Mouse (Mus musculus) induced T-regulatory cell, adult 2 months (primary cell): Measurements from ENCODE around the gene Dcst2.

ENCODE experiments used
- DNase-seq: peaks from one replicate; pipeline ENCODE4 v3.0.0-alpha.2; 2012; ENCODE audit warnings: low read depth

Dcst2 gene

DNA sequence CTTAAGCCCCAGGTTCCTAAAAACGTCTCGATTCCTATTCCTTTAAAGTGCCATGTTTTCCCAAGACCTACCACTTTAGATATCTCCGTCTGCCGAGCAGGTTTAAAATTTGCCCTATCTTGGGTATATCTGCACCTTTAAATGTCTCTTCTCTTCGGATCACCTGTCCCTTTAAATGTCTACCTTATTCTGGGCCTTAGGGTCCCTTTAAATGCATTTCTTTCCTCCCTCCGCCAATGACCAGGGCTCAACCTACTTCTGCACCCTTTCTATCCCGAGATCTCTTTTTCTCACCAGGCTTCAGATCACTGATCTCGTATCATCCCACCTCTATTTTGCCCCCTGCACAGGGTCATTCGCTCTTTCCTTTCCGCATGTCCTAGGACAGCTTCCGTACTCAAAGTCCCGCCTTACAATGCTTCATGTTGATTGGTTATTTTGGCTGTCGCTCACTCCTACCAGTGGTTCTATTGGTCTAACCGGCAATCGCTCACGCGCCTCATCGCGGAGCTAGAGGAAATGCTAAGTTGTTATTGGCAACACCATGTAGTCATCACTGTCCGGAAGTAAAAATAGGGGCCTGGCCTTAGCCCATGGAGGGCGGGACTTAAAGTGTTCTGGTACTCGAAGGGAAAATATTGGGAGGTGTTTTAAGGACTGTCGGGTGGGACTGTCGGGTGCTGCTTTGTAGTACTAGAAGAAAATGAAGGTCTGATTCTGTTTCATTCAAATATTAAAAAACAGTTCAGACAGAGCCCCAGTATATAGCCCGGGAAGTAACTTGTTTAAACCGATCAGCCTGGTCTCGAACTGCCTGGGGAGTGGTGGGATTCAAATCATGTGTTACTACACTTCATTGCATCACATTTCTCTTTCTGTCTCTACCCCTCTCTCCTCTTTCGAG is 50.0 kb downstream of the Dcst2 start, which contains the start of gene Flad1:
Gene Flad1, minus strand, starts transcription at position 381 of the 904 bp plus-strand sequence.
- DNase-seq: peak; percentile 100

DNA sequence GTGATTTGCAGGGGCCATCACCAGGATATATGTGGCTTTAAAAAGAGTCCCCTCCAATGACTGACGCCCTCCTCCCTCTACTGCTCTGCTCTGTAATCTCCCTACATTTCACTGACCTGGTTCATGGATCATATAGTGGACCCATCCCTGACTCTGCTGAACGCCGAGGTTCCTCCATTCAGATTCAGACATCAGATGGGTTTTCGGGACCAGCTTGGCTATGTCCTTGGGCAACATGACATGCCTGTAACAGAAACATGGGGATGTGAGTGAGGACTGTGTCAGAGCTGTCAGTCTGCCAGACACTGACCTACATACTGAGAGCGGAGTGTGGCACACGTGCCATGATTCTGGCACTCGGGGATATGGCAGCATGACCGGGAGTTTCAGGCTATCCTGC is 54.4 kb downstream of the Dcst2 start:
- no peak for DNase-seq

DNA sequence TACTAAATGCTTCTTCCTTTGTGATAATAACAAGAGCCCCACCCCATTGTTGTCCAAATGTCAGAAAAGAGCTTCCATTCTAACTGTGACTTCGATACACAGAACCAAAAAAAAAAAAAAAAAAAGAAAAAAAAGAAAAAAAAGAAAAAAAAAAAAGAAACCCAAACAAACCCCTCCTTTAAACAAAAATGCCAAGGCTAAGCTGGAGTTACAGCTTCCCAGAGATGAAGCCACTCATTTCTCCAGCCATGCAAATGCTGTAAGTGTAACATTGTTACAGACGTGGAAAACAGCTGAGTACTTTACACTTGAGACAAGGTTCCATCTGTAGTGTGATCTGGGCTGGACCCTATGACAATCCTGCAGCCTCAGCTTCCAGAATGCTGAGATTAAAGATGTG is 55.4 kb downstream of the Dcst2 start:
- no peak for DNase-seq

DNA sequence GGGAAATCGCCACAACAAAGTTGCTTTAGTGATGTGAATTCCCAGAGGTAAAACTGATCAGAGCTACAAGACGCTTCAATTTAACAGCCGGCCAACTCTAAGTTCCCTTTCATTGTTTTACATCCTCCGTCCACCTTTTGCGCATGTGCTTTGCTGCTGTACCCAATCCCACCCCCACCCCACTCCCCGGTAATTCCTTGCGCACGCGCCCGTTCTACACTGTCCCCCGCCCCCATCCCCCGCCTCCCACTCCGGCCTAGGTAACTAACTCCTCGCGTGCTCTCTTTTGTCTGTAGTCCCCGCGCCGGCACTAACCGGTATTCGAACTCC is 56.0 kb downstream of the Dcst2 start:
- DNase-seq: no peak

DNA sequence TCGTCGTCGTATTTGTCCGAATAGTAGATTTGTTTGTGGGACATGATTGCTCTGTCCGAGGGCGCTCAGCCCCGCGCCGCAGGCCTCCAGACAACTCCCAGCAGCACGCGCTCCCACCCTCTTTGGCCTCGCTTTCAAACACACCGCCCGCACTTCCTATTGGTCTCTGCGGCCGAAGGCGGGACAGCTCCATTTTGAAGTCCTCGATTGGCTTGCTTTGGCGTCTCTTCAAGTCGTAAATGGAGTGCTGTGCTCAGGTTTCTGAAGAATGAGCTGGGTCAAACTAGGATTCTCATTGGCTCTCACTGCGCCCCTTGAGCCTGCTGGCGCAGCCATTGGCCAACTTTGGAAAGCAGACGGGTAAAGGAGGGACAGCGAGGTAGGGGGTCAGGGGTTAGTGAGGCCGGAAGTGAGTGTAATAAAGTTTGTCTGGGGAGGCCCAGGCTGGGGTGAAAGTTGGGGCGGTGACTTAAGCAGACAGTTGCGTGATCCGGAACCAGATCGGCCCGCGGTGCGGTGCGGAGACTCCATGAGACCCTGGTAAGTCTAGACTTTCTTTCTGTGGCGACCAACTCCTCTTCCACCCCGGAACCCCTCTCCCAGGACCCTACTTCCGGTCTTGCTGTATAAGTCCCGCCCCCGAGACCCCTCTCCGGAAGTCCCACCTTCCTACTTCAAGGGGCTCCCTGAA is 56.5 kb downstream of the Dcst2 start, which contains the start of the genes Cks1b and Shc1:
Gene Cks1b, minus strand, starts transcription at position 214 of the 691 bp plus-strand sequence.
Gene Shc1, plus strand, starts transcription at position 274 of the 691 bp plus-strand sequence.
- peak; percentile 97 for DNase-seq

DNA sequence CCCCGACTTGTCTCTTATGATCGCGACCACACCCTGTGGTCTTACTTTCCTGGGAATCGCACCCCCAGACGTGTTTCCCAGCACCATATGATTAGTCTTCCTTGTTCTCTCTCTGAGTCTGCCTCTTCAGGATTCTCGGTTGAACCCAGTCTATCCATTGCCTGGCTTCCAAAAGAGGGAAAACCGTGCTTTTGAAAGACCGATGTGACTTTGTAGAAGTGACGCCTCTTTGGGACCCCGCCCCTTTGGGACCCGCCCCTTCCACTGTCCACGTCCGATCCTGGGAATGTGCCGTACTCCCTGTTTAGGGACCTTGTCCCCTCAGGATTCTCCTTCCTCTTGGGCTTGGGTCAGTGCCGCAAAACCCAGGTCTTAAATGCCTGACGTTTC is 57.1 kb downstream of the Dcst2 start:
- DNase-seq: no peak

DNA sequence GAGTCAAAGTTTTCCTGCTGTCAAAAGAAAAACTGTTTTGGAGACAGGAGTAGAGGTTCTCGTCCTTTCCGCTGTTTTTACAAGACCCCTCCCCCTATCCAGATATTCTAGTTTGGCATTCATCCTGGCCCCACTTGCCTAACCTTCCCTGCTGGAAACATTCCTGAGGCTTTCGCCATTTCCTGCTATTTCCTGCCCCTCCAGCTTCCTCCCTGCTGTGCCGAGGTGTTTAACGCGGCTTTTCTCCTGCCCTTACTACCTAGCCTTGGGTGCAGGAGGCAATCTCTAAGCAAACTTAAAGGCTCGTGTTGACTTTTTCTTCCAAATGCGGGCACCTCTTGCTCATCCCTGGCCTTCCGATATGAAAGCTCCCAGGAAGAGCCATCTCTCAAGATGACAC is 57.8 kb downstream of the Dcst2 start:
- peak; percentile 39 for DNase-seq

DNA sequence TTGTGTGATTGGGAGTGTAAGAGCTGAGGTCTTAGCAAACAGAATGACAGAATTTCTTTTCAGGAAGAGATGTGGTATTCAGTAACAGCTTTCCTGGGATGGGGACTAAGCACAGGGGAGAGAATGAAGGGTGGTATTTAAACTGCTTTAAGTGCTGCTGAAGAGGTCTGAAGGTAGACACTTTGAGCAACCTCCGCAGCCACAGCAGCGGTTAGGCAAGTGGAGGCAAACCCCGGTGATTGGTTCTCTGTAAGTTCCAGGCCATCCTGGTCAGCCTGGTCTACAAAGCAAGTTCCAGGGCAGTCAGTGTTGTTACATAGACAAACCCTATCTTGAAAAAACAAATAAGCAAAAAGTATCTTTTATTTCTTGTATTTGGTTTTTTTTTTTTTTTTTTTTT is 58.2 kb downstream of the Dcst2 start:
- DNase-seq: no peak

DNA sequence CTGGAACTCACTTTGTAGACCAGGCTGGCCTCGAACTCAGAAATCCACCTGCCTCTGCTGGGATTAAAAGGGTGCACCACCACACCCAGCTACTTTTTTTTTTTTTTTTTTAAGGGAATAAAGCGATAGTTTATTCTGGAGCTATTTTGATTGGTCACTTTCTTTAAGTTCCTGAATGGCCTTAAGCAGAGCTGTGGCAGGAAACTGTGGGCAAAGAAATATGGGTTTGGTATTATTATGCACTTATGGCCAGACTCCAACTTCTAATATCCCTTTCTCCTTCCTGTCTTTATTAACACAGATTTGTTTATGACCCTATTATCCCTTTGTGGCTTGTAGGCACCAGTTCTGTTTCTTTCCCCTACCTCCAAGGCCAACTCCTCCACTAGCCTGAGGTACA is 58.6 kb downstream of the Dcst2 start:
- DNase-seq: no peak

DNA sequence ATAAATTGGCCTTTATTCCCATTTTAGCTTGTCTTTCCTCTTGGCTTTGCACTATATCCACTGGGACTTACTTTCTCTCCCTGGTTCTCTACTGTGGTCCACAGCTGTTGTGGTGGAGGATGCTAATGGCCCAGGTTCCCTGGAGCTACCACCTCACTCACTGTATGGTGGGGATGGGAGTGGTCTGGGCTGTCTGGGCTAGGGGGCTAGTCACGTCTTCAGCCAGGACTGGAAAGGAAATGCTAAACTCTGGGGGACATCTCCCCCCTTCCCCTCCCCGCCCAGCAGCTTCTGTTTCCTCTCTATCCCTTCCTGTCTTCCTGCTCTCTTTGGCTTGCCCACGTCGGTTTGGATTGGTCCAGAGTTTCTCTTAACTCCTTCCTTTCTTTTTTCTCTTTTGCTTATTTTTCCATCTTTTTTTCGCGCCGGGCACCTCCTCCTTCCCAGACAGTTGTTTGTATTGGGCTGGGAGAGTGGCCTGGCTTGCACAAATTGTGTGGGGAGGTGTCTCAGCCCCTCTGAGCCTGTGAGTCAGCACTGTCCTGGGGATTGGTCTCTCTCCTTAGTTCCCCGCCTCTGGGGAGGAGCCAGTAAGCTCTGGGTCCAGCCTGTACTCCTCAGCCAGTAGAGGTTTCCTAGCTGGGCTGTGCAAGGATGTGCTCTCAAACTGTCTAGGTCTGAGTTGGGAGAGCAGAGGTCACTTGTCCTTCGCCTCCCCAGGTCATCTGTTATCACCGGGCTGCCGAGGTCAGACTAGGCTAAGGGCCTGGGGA is 59.4 kb downstream of the Dcst2 start:
- DNase-seq: no peak

DNA sequence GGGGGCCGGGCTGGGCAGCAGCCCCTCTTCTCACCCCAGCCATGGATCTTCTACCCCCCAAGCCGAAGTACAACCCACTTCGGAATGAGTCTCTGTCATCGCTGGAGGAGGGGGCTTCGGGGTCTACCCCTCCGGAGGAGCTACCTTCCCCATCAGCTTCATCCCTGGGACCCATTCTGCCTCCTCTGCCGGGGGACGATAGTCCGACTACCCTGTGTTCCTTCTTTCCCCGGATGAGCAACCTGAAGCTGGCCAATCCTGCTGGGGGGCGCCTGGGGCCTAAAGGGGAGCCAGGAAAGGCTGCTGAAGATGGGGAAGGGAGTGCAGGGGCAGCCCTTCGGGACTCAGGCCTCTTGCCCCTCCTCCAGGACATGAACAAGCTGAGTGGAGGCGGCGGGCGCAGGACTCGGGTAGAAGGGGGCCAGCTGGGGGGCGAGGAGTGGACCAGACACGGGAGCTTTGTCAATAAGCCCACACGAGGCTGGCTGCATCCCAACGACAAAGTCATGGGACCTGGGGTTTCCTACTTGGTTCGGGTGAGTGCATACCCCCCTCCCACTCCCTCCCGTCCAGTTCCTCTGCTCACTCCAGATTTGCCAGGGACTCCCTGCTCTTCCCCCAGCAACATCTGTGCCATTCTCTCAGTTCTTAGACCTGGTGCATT is 60.2 kb downstream of the Dcst2 start:
- DNase-seq: no peak

DNA sequence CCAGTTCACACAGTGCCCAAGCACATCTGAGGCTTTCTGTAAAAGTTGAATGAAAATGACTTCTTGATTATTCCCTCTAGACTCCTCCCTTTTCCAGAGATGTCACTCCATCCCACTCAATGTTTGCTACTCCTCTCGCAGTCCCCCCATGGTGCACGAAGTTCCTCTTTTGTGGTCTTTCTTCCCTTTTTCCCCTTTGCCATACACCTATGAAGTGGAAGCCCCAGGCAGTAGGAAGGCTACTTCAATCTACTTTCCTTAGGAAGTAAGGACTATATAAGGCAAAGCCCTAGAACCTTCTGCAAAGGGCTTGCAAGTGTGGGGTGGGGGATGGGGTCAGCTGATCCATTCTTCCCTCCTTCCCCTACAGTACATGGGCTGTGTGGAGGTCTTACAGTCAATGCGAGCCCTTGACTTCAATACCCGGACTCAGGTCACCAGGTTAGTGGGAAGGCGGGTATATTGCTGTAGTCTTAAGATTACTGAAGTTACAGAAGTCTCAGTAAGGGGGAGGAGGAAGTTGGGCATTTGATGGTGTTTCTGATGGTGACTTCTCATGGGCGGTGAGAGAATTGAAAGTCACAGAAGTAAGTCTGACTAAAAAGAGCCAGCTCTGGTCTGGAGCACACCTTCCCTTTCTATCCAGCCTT is 60.9 kb downstream of the Dcst2 start:
- DNase-seq: no peak

DNA sequence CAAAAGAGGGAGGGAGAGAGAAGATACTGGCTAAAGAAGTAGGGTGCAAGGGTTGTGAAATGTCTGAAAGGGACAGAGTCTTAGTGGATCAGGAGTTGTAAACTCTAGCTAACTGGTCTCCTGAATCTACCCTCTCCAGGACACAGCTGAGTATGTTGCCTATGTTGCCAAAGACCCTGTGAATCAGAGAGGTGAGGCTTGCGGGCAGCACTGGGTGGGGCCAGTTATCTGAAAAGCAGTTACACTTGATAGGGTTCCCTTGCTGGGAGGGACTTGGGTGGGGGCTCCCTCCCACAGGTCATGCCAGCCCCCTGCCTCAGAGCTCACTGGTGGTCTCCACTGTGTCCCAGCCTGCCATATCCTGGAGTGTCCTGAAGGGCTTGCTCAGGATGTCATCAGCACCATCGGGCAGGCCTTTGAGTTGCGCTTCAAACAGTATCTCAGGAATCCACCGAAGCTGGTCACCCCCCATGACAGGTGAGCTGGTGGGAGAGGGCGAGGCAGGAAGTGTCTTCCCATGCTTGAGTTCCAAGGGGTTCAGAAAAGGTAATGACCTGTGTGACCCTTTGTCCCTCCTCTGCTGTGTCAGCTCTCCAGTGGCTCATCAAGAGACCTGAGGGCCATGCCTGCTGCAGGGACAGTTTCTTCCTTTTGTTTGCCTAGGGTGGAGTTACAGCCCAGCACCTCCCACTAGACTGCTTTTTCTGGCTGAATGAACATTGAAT is 62.8 kb downstream of the Dcst2 start:
- DNase-seq: no peak

DNA sequence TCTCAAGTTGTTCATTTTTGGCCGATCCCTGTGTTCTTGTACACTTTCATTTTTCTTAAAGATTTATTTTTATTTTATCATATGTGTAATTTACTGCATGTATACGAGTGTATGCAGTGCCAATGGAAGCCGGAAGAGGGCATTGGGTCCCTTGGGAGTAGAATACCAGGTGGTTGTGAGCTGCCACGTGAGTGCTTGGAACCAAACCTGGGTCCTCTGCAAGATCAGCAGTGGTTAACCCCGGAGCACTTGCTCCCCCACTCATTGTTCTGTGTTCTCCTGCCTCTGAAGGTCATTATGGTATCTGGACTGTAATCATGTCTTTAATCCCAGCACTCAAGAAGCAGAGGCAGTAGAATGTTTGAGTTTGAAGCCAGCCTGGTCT is 63.4 kb downstream of the Dcst2 start:
- no peak for DNase-seq

DNA sequence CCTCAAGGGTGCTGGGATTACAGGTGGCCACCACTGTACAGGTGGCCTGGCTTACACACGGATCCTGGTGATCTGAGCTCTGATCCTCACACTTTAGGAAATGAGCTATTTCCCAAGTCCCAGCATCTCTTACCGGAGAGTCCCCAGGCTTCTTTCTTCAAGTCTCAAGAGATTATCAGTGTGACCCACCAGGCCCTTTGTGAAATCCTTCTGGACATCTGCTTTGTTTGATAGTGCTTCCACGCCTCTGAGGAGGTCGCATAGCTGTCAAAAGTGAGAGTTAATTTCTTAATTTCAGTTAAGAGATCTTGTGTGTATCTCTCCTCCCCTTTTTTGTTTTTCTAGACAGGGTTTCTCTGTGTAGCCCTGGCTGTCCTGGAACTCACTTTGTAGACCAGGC is 64.1 kb downstream of the Dcst2 start:
- DNase-seq: no peak
